Mouse (Mus musculus) adrenal gland, adult (tissue): ENCODE measurements around the gene Zfp180.
"Not testable (repeated sequence)": the region's sequence is repeated elsewhere in the genome, so short reads cannot be mapped to it uniquely, and the experiment has no call there.

ENCODE experiments used
- DNase-seq, 2 experiments: peaks; one replicate each; pipeline ENCODE4 v3.0.0; 2022 to 2023; ENCODE audit warnings: low spot score in 1 of 2; ENCODE audit not compliant: inconsistent age in 2 of 2

The Zfp180 gene

GRCm38 (mm10) chr7:24081634-24082431 lies at the start of gene Zfp180:
TSS of gene Zfp180 (plus strand) at chr7:24081924.
- DNase-seq: peak; percentile 96 to 97

GRCm38 (mm10) chr7:24052660-24053304 lies 28.9 kb upstream of the Zfp180 start, which contains the start of gene Vmn1r183:
TSS of gene Vmn1r183 (plus strand) at chr7:24053254.
- DNase-seq: no peak

GRCm38 (mm10) chr7:24074424-24074823 lies 7.3 kb upstream of the Zfp180 start:
- DNase-seq: not testable (repeated sequence)

GRCm38 (mm10) chr7:24082457-24083235 lies 922 bp downstream of the Zfp180 start:
- peak; percentile 35 to 64 for DNase-seq

- DNase-seq: no peak
Observed at GRCm38 (mm10) chr7:24086871-24087270, 5.1 kb downstream of the Zfp180 start.

- DNase-seq: no peak
Observed at GRCm38 (mm10) chr7:24087485-24088125, 5.9 kb downstream of the Zfp180 start.

GRCm38 (mm10) chr7:24104403-24104802 lies 22.7 kb downstream of the Zfp180 start:
- DNase-seq: no peak

- no peak for DNase-seq
Observed at GRCm38 (mm10) chr7:24105144-24105703, 23.5 kb downstream of the Zfp180 start.

- DNase-seq: no peak
Observed at GRCm38 (mm10) chr7:24110839-24111238, 29.1 kb downstream of the Zfp180 start.

- no peak for DNase-seq
Observed at GRCm38 (mm10) chr7:24111772-24112155, 30.0 kb downstream of the Zfp180 start.

GRCm38 (mm10) chr7:24112156-24112856 lies 30.6 kb downstream of the Zfp180 start, which contains the start of gene Zfp112:
TSS of gene Zfp112 (plus strand) at chr7:24112314.
- peak; percentile 88 to 95 for DNase-seq

- DNase-seq: peak; percentile 75 to 88
Observed at GRCm38 (mm10) chr7:24113001-24113400, 31.3 kb downstream of the Zfp180 start.

- DNase-seq: no peak
Observed at GRCm38 (mm10) chr7:24116655-24117054, 34.9 kb downstream of the Zfp180 start.

- DNase-seq: peak in 1 of 2 experiments; percentile 28
Observed at GRCm38 (mm10) chr7:24133425-24133995, 51.8 kb downstream of the Zfp180 start.

- DNase-seq: peak; percentile 90 to 96
Observed at GRCm38 (mm10) chr7:24133996-24134828, 52.5 kb downstream of the Zfp180 start, which contains the start of gene Zfp235. TSS of gene Zfp235 (plus strand) at chr7:24134169.

GRCm38 (mm10) chr7:24142566-24142965 lies 60.8 kb downstream of the Zfp180 start:
- DNase-seq: no peak

GRCm38 (mm10) chr7:24153272-24153671 lies 71.5 kb downstream of the Zfp180 start:
- peak in 1 of 2 experiments; percentile 27 for DNase-seq
